ENCODE assay signal across 9 mouse cellular contexts in genomic region chr5:108669986-108670385, GRCm38 (mm10). TPM values are rescaled to one million over a fixed set of nuclear protein-coding genes. Genes with fewer than 3 reads are reported as not detected.
DNase-seq lines count a peak whose midpoint lies in the region; ATAC-seq and TF ChIP-seq lines count a peak whose summit lies in the region.
"Had no signal": no experiment of that assay in that cellular context is flagged by ENCODE, and none has a peak within 500 bp of the region (broad histone marks: within the 10 kb centered on the region; RNA-seq: fewer than 3 reads in every experiment).

No protein-coding gene starts in this region.

- peaks cover 32% of the 10 kb centered on the region for H3K36me3 ChIP-seq in heart, embryonic 12.5 days
- H3K36me3 ChIP-seq in hindbrain, embryonic 13.5 days = peaks cover 27% of the 10 kb centered on the region
- peaks cover 14% of the 10 kb centered on the region for H3K36me3 ChIP-seq in midbrain, embryonic 12.5 days

- no peak for TF ChIP-seq POLR2A in bone marrow, adult 2 months (IDR thresholded peaks at IDR 0.05; ENCODE audit: borderline replicate concordance, control insufficient read depth, low read depth, low read length)

- H3K27me3 ChIP-seq in heart, embryonic 12.5 days (replicated peaks) = peaks cover 1% of the 10 kb centered on the region; the same call in 1 of the 2 replicates
- 0 out of 2 replicates have a peak, but pooled peaks cover 5% of the 10 kb centered on the region for H3K27me3 ChIP-seq in hindbrain, embryonic 13.5 days
- no peaks in the 10 kb centered on the region; the same call in 1 of the 2 replicates for H3K27me3 ChIP-seq in midbrain, embryonic 12.5 days

- no peak for DNase-seq in heart, postnatal 36 days
- no peak for DNase-seq in adrenal gland, postnatal 36 days
- DNase-seq in urinary bladder, adult 2 months (ENCODE audit: low spot score) = no peak
- DNase-seq in left cerebral cortex, adult 18-20 months (ENCODE audit: low spot score in 2 of 2) = no peak
- DNase-seq: embryo, embryonic 11 days had no signal

- H3K9me3 ChIP-seq in heart, embryonic 12.5 days (replicated peaks) = no peaks in the 10 kb centered on the region
- H3K9me3 ChIP-seq in hindbrain, embryonic 13.5 days = no peaks in the 10 kb centered on the region
- no peaks in the 10 kb centered on the region for H3K9me3 ChIP-seq in midbrain, embryonic 12.5 days

- H3K4me2 ChIP-seq in heart, embryonic 12.5 days = peak overlapping the region; percentile 76
- peak overlapping the region; percentile 69 for H3K4me2 ChIP-seq in hindbrain, embryonic 13.5 days
- peak overlapping the region; percentile 69 for H3K4me2 ChIP-seq in midbrain, embryonic 12.5 days (replicated peaks)

- peaks cover 14% of the 10 kb centered on the region for H3K4me1 ChIP-seq in heart, embryonic 12.5 days (replicated peaks)
- H3K4me1 ChIP-seq in bone marrow, adult 2 months (ENCODE audit: control insufficient read depth, insufficient read depth, low read length) = peaks cover 2% of the 10 kb centered on the region
- H3K4me1 ChIP-seq in hindbrain, embryonic 13.5 days (replicated peaks) = peaks cover 22% of the 10 kb centered on the region
- H3K4me1 ChIP-seq in midbrain, embryonic 12.5 days = peaks cover 23% of the 10 kb centered on the region

- peak overlapping the region; percentile 87; the same call in 1 of the 2 replicates for H3K27ac ChIP-seq in heart, embryonic 12.5 days (ENCODE audit: poor library complexity, severe bottlenecking)
- no peak overlapping the region for H3K27ac ChIP-seq in bone marrow, adult 2 months (ENCODE audit: control insufficient read depth, insufficient read depth, low read depth, low read length, poor library complexity)
- H3K27ac ChIP-seq in hindbrain, embryonic 13.5 days = no peak overlapping the region; the same call in 1 of the 2 replicates
- no peak overlapping the region for H3K27ac ChIP-seq in midbrain, embryonic 12.5 days (replicated peaks)

- H3K9ac ChIP-seq in heart, embryonic 12.5 days = peak overlapping the region; percentile 84
- peak overlapping the region; percentile 82; the same call in 1 of the 2 replicates for H3K9ac ChIP-seq in hindbrain, embryonic 13.5 days
- H3K9ac ChIP-seq in midbrain, embryonic 12.5 days (replicated peaks) = no peak overlapping the region

- ATAC-seq in heart, embryonic 12.5 days (ENCODE audit: insufficient number of reproducible peaks, low FRiP score) = no peak
- ATAC-seq in hindbrain, embryonic 13.5 days (ENCODE audit: low FRiP score) = peak; percentile 18; the same call in 1 of the 2 replicates
- 0 out of 2 replicates have a peak, but pooled peaks have one; percentile 23 for ATAC-seq in midbrain, embryonic 12.5 days (ENCODE audit: low FRiP score, low read depth)

- no peak for TF ChIP-seq CTCF in bone marrow, adult 2 months (IDR thresholded peaks at IDR 0.05; ENCODE audit: control insufficient read depth, insufficient read depth, low read length)

- 77% methylated on average over 9 of the region's 9 CpGs for WGBS in heart, embryonic 12.5 days
- WGBS in bone marrow, adult 2 months = 61% methylated on average over 9 of the region's 9 CpGs
- WGBS in hindbrain, embryonic 13.5 days = 86% methylated on average over 9 of the region's 9 CpGs
- WGBS in midbrain, embryonic 12.5 days = 83% methylated on average over 9 of the region's 9 CpGs

- intact Hi-C loops in heart, postnatal 36 days (cut with DNase I) = loop anchor here (2.0 to 10.0 kb wide), 5 partner anchors 41 to 605 kb away; partner anchors contain the start of genes Ccdc18, Dr1, Gak and Mtf2

- peak overlapping the region; percentile 72; the same call in 1 of the 2 replicates for H3K4me3 ChIP-seq in heart, embryonic 12.5 days
- H3K4me3 ChIP-seq in bone marrow, adult 2 months (replicated peaks; ENCODE audit: control insufficient read depth, low read depth, low read length) = peak overlapping the region; percentile 46
- H3K4me3 ChIP-seq in hindbrain, embryonic 13.5 days = no peak overlapping the region
- no peak overlapping the region for H3K4me3 ChIP-seq in midbrain, embryonic 12.5 days

RNA-seq across cellular contexts. Expression of gene Dgkq, which starts 0.5 kb away (rescaled TPM):
- 8.4 and 9.4 TPM in 2 replicates for polyA plus RNA-seq in heart, embryonic 12.5 days (2016; fragmentation: Nextera tagmentation; extraction: Ambion mirVana)
- 1 to 10 TPM; 8.9 TPM for total RNA-seq in heart, postnatal 36 days (2021)
- polyA plus RNA-seq in bone marrow, adult 2 months (2011; ENCODE audit: insufficient read depth, insufficient read length, low replicate concordance, missing spikeins) = 4.4 and 16.4 TPM in 2 replicates
- 23.8 and 27.2 TPM in 2 replicates for polyA plus RNA-seq in hindbrain, embryonic 13.5 days (2015; fragmentation: Nextera tagmentation; extraction: Ambion mirVana)
- polyA plus RNA-seq in midbrain, embryonic 12.5 days (2016; fragmentation: Nextera tagmentation; extraction: Ambion mirVana) = 21.2 and 21.7 TPM in 2 replicates
- total RNA-seq in adrenal gland, postnatal 36 days (2021) = 10 to 100 TPM; 17.4 to 18.7 TPM
- 20.2 and 21.5 TPM in 2 replicates for polyA plus RNA-seq in urinary bladder, adult 2 months (2012; rRNA removed)
- total RNA-seq in left cerebral cortex, adult 18-20 months (2021) = 10 to 100 TPM; 45.7 to 60.3 TPM

RNA-seq across cellular contexts. Expression of gene Slc26a1, which starts 5.4 kb away (rescaled TPM):
- polyA plus RNA-seq in heart, embryonic 12.5 days (2016; fragmentation: Nextera tagmentation; extraction: Ambion mirVana) = 0.54 and 1.0 TPM in 2 replicates
- not detected for total RNA-seq in heart, postnatal 36 days (2021)
- 1.8 and 2.2 TPM in 2 replicates for polyA plus RNA-seq in bone marrow, adult 2 months (2011; ENCODE audit: insufficient read depth, insufficient read length, low replicate concordance, missing spikeins)
- 2.0 and 2.7 TPM in 2 replicates for polyA plus RNA-seq in hindbrain, embryonic 13.5 days (2015; fragmentation: Nextera tagmentation; extraction: Ambion mirVana)
- 1.7 and 1.9 TPM in 2 replicates for polyA plus RNA-seq in midbrain, embryonic 12.5 days (2016; fragmentation: Nextera tagmentation; extraction: Ambion mirVana)
- under 1 TPM in 1 of 2 experiments, not detected in 1; 0.30 TPM for total RNA-seq in adrenal gland, postnatal 36 days (2021)
- 0.04 and 0.07 TPM in 2 replicates for polyA plus RNA-seq in urinary bladder, adult 2 months (2012; rRNA removed)
- total RNA-seq in left cerebral cortex, adult 18-20 months (2021) = under 1 TPM; 0.68 to 1.00 TPM

RNA-seq across cellular contexts. Expression of gene Idua, which starts 9.9 kb away (rescaled TPM):
- polyA plus RNA-seq in heart, embryonic 12.5 days (2016; fragmentation: Nextera tagmentation; extraction: Ambion mirVana) = 16.5 and 17.8 TPM in 2 replicates
- 10 to 100 TPM; 21.6 to 21.8 TPM for total RNA-seq in heart, postnatal 36 days (2021)
- polyA plus RNA-seq in bone marrow, adult 2 months (2011; ENCODE audit: insufficient read depth, insufficient read length, low replicate concordance, missing spikeins) = 4.4 and 12.4 TPM in 2 replicates
- polyA plus RNA-seq in hindbrain, embryonic 13.5 days (2015; fragmentation: Nextera tagmentation; extraction: Ambion mirVana) = 9.8 and 12.3 TPM in 2 replicates
- polyA plus RNA-seq in midbrain, embryonic 12.5 days (2016; fragmentation: Nextera tagmentation; extraction: Ambion mirVana) = 12.3 and 12.8 TPM in 2 replicates
- total RNA-seq in adrenal gland, postnatal 36 days (2021) = 10 to 100 TPM; 14.0 to 16.0 TPM
- polyA plus RNA-seq in urinary bladder, adult 2 months (2012; rRNA removed) = 24.1 and 27.1 TPM in 2 replicates
- 10 to 100 TPM; 17.5 to 18.1 TPM for total RNA-seq in left cerebral cortex, adult 18-20 months (2021)

RNA-seq across cellular contexts. Expression of gene Fgfrl1, which starts 22.2 kb away (rescaled TPM):
- 39.1 and 40.1 TPM in 2 replicates for polyA plus RNA-seq in heart, embryonic 12.5 days (2016; fragmentation: Nextera tagmentation; extraction: Ambion mirVana)
- 10 to 100 TPM; 21.5 to 23.6 TPM for total RNA-seq in heart, postnatal 36 days (2021)
- 6.4 and 8.2 TPM in 2 replicates for polyA plus RNA-seq in bone marrow, adult 2 months (2011; ENCODE audit: insufficient read depth, insufficient read length, low replicate concordance, missing spikeins)
- 4.7 and 5.8 TPM in 2 replicates for polyA plus RNA-seq in hindbrain, embryonic 13.5 days (2015; fragmentation: Nextera tagmentation; extraction: Ambion mirVana)
- polyA plus RNA-seq in midbrain, embryonic 12.5 days (2016; fragmentation: Nextera tagmentation; extraction: Ambion mirVana) = 16.9 and 19.6 TPM in 2 replicates
- 10 to 100 TPM; 45.8 to 47.5 TPM for total RNA-seq in adrenal gland, postnatal 36 days (2021)
- polyA plus RNA-seq in urinary bladder, adult 2 months (2012; rRNA removed) = 69.0 and 72.7 TPM in 2 replicates
- 10 to 100 TPM; 16.9 to 28.0 TPM for total RNA-seq in left cerebral cortex, adult 18-20 months (2021)

RNA-seq across cellular contexts. Expression of gene Tmem175, which starts 40.4 kb away (rescaled TPM):
- polyA plus RNA-seq in heart, embryonic 12.5 days (2016; fragmentation: Nextera tagmentation; extraction: Ambion mirVana) = 18.5 and 18.6 TPM in 2 replicates
- 10 to 100 TPM in 1 of 2 experiments, 1 to 10 TPM in 1; 9.8 to 11.8 TPM for total RNA-seq in heart, postnatal 36 days (2021)
- polyA plus RNA-seq in bone marrow, adult 2 months (2011; ENCODE audit: insufficient read depth, insufficient read length, low replicate concordance, missing spikeins) = 2.7 and 7.2 TPM in 2 replicates
- polyA plus RNA-seq in hindbrain, embryonic 13.5 days (2015; fragmentation: Nextera tagmentation; extraction: Ambion mirVana) = 23.9 and 26.4 TPM in 2 replicates
- 18.7 and 21.5 TPM in 2 replicates for polyA plus RNA-seq in midbrain, embryonic 12.5 days (2016; fragmentation: Nextera tagmentation; extraction: Ambion mirVana)
- 10 to 100 TPM; 21.2 to 31.3 TPM for total RNA-seq in adrenal gland, postnatal 36 days (2021)
- 36.8 and 37.3 TPM in 2 replicates for polyA plus RNA-seq in urinary bladder, adult 2 months (2012; rRNA removed)
- total RNA-seq in left cerebral cortex, adult 18-20 months (2021) = 10 to 100 TPM; 33.7 to 43.5 TPM

Comparison
In these comparisons a context has a peak if more than half of its experiments do, and no peak if none do; other contexts are left out.
1. H3K4me3 ChIP-seq: peak in heart, embryonic 12.5 days (single experiment) and bone marrow, adult 2 months (single experiment); none in hindbrain, embryonic 13.5 days (single experiment) and midbrain, embryonic 12.5 days (single experiment).
2. Peak in every context shown above with its lines, with median percentiles within 50 percentile points of each other: H3K4me2 ChIP-seq.